Mouse (Mus musculus) brain, adult 2 months (tissue): ENCODE measurements around the gene Col6a2.

Experiments
- DNase-seq: peaks from one replicate; pipeline ENCODE4 v3.0.0; 2011; ENCODE audit warnings: low read depth, low spot score

Col6a2 gene

GRCm38 (mm10) chr10:76548218-76548617 is 75.2 kb downstream of the Col6a2 start:
- DNase-seq, result no peak

DNA sequence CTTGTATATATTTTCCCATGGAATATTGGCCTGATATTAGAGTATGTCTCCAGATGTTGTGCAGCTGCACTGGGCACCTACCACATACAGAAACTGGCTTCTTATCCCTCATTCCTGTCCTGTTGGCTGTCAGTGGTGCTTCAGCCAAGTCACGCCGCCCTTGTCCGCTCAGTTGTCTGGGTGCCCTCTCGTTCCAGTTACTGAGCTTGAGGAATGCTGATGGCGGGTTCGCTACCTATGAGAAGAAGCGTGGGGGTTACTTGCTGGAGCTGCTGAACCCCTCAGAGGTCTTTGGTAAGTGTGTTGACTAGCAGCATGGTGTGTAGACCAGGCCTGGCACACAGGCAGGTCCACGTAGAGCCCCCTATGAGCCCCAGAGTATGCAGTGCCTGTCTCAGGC is 76.9 kb downstream of the Col6a2 start:
- no peak for DNase-seq
